19 mouse cellular contexts compared by ENCODE assay signal in the genomic region with DNA sequence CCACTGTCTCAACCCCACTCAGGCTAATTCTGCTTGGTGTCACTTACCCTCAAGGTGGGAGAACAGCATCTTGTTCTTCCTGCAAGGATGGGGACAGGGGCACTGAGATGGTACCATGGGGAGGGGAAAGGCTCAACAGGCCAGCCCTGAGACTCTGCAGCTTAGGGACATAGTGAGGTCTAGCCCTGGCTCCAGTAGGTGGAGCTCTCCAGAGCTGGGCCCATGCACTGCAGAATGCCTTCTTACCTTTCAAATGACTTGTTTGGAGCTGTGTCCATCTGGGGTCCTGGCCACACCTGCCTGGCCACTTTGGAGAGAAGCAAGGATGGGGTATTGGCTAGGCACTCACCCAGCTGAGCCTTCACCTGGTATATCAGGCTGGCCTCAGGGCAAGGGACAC. TPM values are rescaled to one million over a fixed set of nuclear protein-coding genes. Genes with fewer than 3 reads are reported as not detected.
DNase-seq lines count a peak whose midpoint lies in the region; ATAC-seq and TF ChIP-seq lines count a peak whose summit lies in the region.
"Had no signal": no experiment of that assay in that cellular context is flagged by ENCODE, and none has a peak within 500 bp of the region (broad histone marks: within the 10 kb centered on the region; RNA-seq: fewer than 3 reads in every experiment).

No protein-coding gene starts in this region.

- ATAC-seq in kidney, postnatal 0 days (replicated peaks; ENCODE audit: low FRiP score, low read depth): no peak
- peak; percentile 41 for ATAC-seq in megakaryocyte progenitor cell, adult 5-6 weeks (replicated peaks; ENCODE audit: poor library complexity)
- ATAC-seq: forebrain, embryonic 16.5 days; Patski had no signal

- no peaks in the 10 kb centered on the region for H3K27me3 ChIP-seq in kidney, postnatal 0 days (ENCODE audit: insufficient read depth, low read length)
- H3K27me3 ChIP-seq in CH12.LX (replicated peaks): no peaks in the 10 kb centered on the region
- H3K27me3 ChIP-seq in limb, embryonic 10.5 days (ENCODE audit: low read depth, poor library complexity, severe bottlenecking): no peaks in the 10 kb centered on the region
- H3K27me3 ChIP-seq: embryonic facial prominence, embryonic 15.5 days; limb, embryonic 13.5 days; Patski had no signal

- no peak overlapping the region for H3K4me3 ChIP-seq in kidney, postnatal 0 days (replicated peaks; ENCODE audit: low read depth, low read length)
- H3K4me3 ChIP-seq in CH12.LX (replicated peaks in 1 of 3; ENCODE audit: low read depth in 2 of 3, low read length in 2 of 3, poor library complexity in 1 of 3): no peak overlapping the region
- no peak overlapping the region for H3K4me3 ChIP-seq in embryonic fibroblast, embryonic 13.5 days (ENCODE audit: insufficient read depth, low read length)
- no peak overlapping the region for H3K4me3 ChIP-seq in limb, embryonic 10.5 days
- H3K4me3 ChIP-seq: embryonic facial prominence, embryonic 15.5 days; hindbrain, embryonic 10.5 days; limb, embryonic 13.5 days; midbrain, embryonic 10.5 days had no signal

- TF ChIP-seq RAD21 in CH12.LX (IDR thresholded peaks at IDR 0.05; ENCODE audit: low read depth, low read length): peak; percentile 14

- H3K27ac ChIP-seq in kidney, postnatal 0 days: no peak overlapping the region
- no peak overlapping the region for H3K27ac ChIP-seq in CH12.LX (ENCODE audit: insufficient read depth, low read depth)
- no peak overlapping the region for H3K27ac ChIP-seq in embryonic fibroblast, embryonic 13.5 days (ENCODE audit: insufficient read depth, low read length)
- H3K27ac ChIP-seq in limb, embryonic 10.5 days: no peak overlapping the region
- H3K27ac ChIP-seq: embryonic facial prominence, embryonic 15.5 days; hindbrain, embryonic 10.5 days; limb, embryonic 13.5 days; midbrain, embryonic 10.5 days had no signal

- no peak overlapping the region for H3K9ac ChIP-seq in kidney, postnatal 0 days (ENCODE audit: low read depth, low read length)
- H3K9ac ChIP-seq in CH12.LX (ENCODE audit: insufficient read depth, low read depth): no peak overlapping the region
- H3K9ac ChIP-seq: embryonic facial prominence, embryonic 15.5 days; limb, embryonic 13.5 days had no signal

- H3K36me3 ChIP-seq in kidney, postnatal 0 days (ENCODE audit: insufficient read depth, low read length): no peaks in the 10 kb centered on the region
- peaks cover 65 to 87% of the 10 kb centered on the region in 2 experiments for H3K36me3 ChIP-seq in CH12.LX (replicated peaks in 1 of 2; ENCODE audit: control insufficient read depth in 1 of 2, insufficient read depth in 1 of 2, low read length in 1 of 2)
- H3K36me3 ChIP-seq in limb, embryonic 10.5 days: peaks cover 8% of the 10 kb centered on the region; the same call in 1 of the 2 replicates
- H3K36me3 ChIP-seq: embryonic facial prominence, embryonic 15.5 days; limb, embryonic 13.5 days had no signal

- H3K79me2 ChIP-seq in CH12.LX (replicated peaks; ENCODE audit: control insufficient read depth, extremely low read depth, insufficient read depth, poor library complexity, severe bottlenecking): peaks cover 22% of the 10 kb centered on the region

- TF ChIP-seq POLR2A in CH12.LX (IDR thresholded peaks at IDR 0.05; ENCODE audit: low read depth, low read length): no peak
- TF ChIP-seq POLR2A in embryonic fibroblast, embryonic 13.5 days (IDR thresholded peaks at IDR 0.05; ENCODE audit: low read depth, low read length): no peak

- H3K9me3 ChIP-seq in kidney, postnatal 0 days (replicated peaks; ENCODE audit: low read length): no peaks in the 10 kb centered on the region
- no peaks in the 10 kb centered on the region for H3K9me3 ChIP-seq in CH12.LX (replicated peaks; ENCODE audit: low read length)
- no peaks in the 10 kb centered on the region for H3K9me3 ChIP-seq in limb, embryonic 10.5 days (replicated peaks)
- H3K9me3 ChIP-seq: embryonic facial prominence, embryonic 15.5 days; hindbrain, embryonic 10.5 days; limb, embryonic 13.5 days; midbrain, embryonic 10.5 days had no signal

- H3K4me1 ChIP-seq in kidney, postnatal 0 days (replicated peaks; ENCODE audit: insufficient read depth, low read length): no peaks in the 10 kb centered on the region
- peaks cover 7 to 42% of the 10 kb centered on the region in 2 experiments for H3K4me1 ChIP-seq in CH12.LX (ENCODE audit: control insufficient read depth in 1 of 2, insufficient read depth in 2 of 2)
- H3K4me1 ChIP-seq in embryonic fibroblast, embryonic 13.5 days (ENCODE audit: control insufficient read depth, insufficient read depth, low read length): peaks cover 6% of the 10 kb centered on the region
- H3K4me1 ChIP-seq in limb, embryonic 10.5 days: no peaks in the 10 kb centered on the region
- H3K4me1 ChIP-seq: hindbrain, embryonic 10.5 days; limb, embryonic 13.5 days; midbrain, embryonic 10.5 days had no signal

- no peak overlapping the region for H3K4me2 ChIP-seq in kidney, postnatal 0 days (ENCODE audit: low read length)
- no peak overlapping the region for H3K4me2 ChIP-seq in CH12.LX (ENCODE audit: insufficient read depth, low read depth, poor library complexity, severe bottlenecking)
- H3K4me2 ChIP-seq: embryonic facial prominence, embryonic 15.5 days; heart, embryonic 11.5 days; limb, embryonic 13.5 days had no signal

- dilution Hi-C loops in CH12.LX (cut with MboI; ENCODE audit: extremely low pct_ligation_motif_present, extremely low pct_unique_long_range_greater_than_20kb, low sequenced_read_pairs): no loop called here

- TF ChIP-seq EP300 in CH12.LX (IDR thresholded peaks at IDR 0.05; ENCODE audit: low read length): no peak

- intact Hi-C loops in heart, postnatal 36 days (cut with DNase I): no loop called here
- intact Hi-C loops in left cerebral cortex, postnatal 36 days (cut with DNase I): no loop called here

- DNase-seq in kidney, postnatal 0 days (ENCODE audit: low spot score): no peak
- DNase-seq in kidney, adult 18-20 months: no peak
- DNase-seq in CH12.LX (ENCODE audit: extremely low read depth): no peak
- DNase-seq in limb, embryonic 10.5 days (ENCODE audit: low spot score): no peak
- no peak for DNase-seq in heart, postnatal 36 days
- DNase-seq in left cerebral cortex, postnatal 36 days (ENCODE audit: low spot score in 2 of 2): no peak
- DNase-seq: cerebellum, postnatal 25 days; gastrocnemius, postnatal 14 days; kidney, adult 8-10 months had no signal

- TF ChIP-seq CTCF in kidney, postnatal 0 days (IDR thresholded peaks at IDR 0.05; ENCODE audit: low read depth): peak; percentile 30; the same call in 1 of the 2 replicates
- peak in 1 of 2 experiments; percentile 52; a peak in 2 of 4 replicates for TF ChIP-seq CTCF in CH12.LX (conservative IDR thresholded peaks at IDR 0.05 in 1 of 2, IDR thresholded peaks at IDR 0.05 in 1 of 2; ENCODE audit: low read depth in 2 of 2, low read length in 2 of 2)
- TF ChIP-seq CTCF in embryonic fibroblast, embryonic 13.5 days (IDR thresholded peaks at IDR 0.05; ENCODE audit: borderline replicate concordance, insufficient read depth, low read length): 0 out of 2 replicates have a peak, but pooled peaks have one; percentile 1

- in situ Hi-C loops in CH12.LX (cut with MboI; ENCODE audit: low pct_ligation_motif_present, low pct_unique_long_range_greater_than_20kb, low sequenced_read_pairs): loop anchor here (25.0 kb wide), 1 partner anchor 244 kb away; no protein-coding TSS in a partner anchor

RNA-seq across cellular contexts. Expression of a gene that starts 8.5 kb away (rescaled TPM):
- 0.45 and 0.93 TPM in 2 replicates for polyA plus RNA-seq in kidney, postnatal 0 days (2015; fragmentation: Nextera tagmentation; extraction: Ambion mirVana)
- 89.7 and 100 TPM in 2 replicates for total RNA-seq in CH12.LX (2012; rRNA removed)
- 121 and 130 TPM in 2 replicates for total RNA-seq in CH12.LX (2014; rRNA removed)
- 108 and 112 TPM in 2 replicates for polyA plus RNA-seq in CH12.LX (2012; ENCODE audit: insufficient read length, low read depth)
- 0.40 and 2.3 TPM in 2 replicates for polyA plus RNA-seq in embryonic fibroblast, embryonic 13.5 days (2011; ENCODE audit: insufficient read length, low read depth, missing spikeins)
- 33.7 and 35.8 TPM in 2 replicates for total RNA-seq in megakaryocyte progenitor cell, adult 5-6 weeks (2015)
- 48.6 and 67.4 TPM in 2 replicates for total RNA-seq in megakaryocyte progenitor cell, adult 5-6 weeks (2017)
- 4.0 and 4.5 TPM in 2 replicates for polyA plus RNA-seq in limb, embryonic 10.5 days (2016; fragmentation: Nextera tagmentation; extraction: Ambion mirVana)
- 1 to 10 TPM; 1.6 to 2.2 TPM for total RNA-seq in heart, postnatal 36 days (2021)
- total RNA-seq in left cerebral cortex, postnatal 36 days (2021): 1 to 10 TPM; 2.1 to 2.8 TPM

RNA-seq across cellular contexts. Expression of a gene that starts 25.1 kb away (rescaled TPM):
- 155 and 188 TPM in 2 replicates for polyA plus RNA-seq in kidney, postnatal 0 days (2015; fragmentation: Nextera tagmentation; extraction: Ambion mirVana)
- 223 and 237 TPM in 2 replicates for total RNA-seq in CH12.LX (2012; rRNA removed)
- 219 and 222 TPM in 2 replicates for total RNA-seq in CH12.LX (2014; rRNA removed)
- 267 and 283 TPM in 2 replicates for polyA plus RNA-seq in CH12.LX (2012; ENCODE audit: insufficient read length, low read depth)
- polyA plus RNA-seq in embryonic fibroblast, embryonic 13.5 days (2011; ENCODE audit: insufficient read length, low read depth, missing spikeins): 64.6 and 81.8 TPM in 2 replicates
- total RNA-seq in megakaryocyte progenitor cell, adult 5-6 weeks (2015): 230 and 236 TPM in 2 replicates
- 145 and 166 TPM in 2 replicates for total RNA-seq in megakaryocyte progenitor cell, adult 5-6 weeks (2017)
- 431 and 443 TPM in 2 replicates for polyA plus RNA-seq in limb, embryonic 10.5 days (2016; fragmentation: Nextera tagmentation; extraction: Ambion mirVana)
- total RNA-seq in heart, postnatal 36 days (2021): 10 to 100 TPM; 23.4 to 23.9 TPM
- 10 to 100 TPM; 54.7 to 66.9 TPM for total RNA-seq in left cerebral cortex, postnatal 36 days (2021)

RNA-seq across cellular contexts. Expression of a gene that starts 33.0 kb away (rescaled TPM):
- polyA plus RNA-seq in kidney, postnatal 0 days (2015; fragmentation: Nextera tagmentation; extraction: Ambion mirVana): 327 and 365 TPM in 2 replicates
- total RNA-seq in CH12.LX (2012; rRNA removed) (408 and 445 TPM in 2 replicates), CH12.LX (2014; rRNA removed) (432 and 470 TPM in 2 replicates)
- polyA plus RNA-seq in CH12.LX (2012; ENCODE audit: insufficient read length, low read depth): 391 and 417 TPM in 2 replicates
- polyA plus RNA-seq in embryonic fibroblast, embryonic 13.5 days (2011; ENCODE audit: insufficient read length, low read depth, missing spikeins): 208 and 219 TPM in 2 replicates
- 201 and 220 TPM in 2 replicates for total RNA-seq in megakaryocyte progenitor cell, adult 5-6 weeks (2015)
- 238 and 266 TPM in 2 replicates for total RNA-seq in megakaryocyte progenitor cell, adult 5-6 weeks (2017)
- 664 and 686 TPM in 2 replicates for polyA plus RNA-seq in limb, embryonic 10.5 days (2016; fragmentation: Nextera tagmentation; extraction: Ambion mirVana)
- total RNA-seq in heart, postnatal 36 days (2021): 100 to 1,000 TPM; 143 to 145 TPM
- 100 to 1,000 TPM; 317 to 353 TPM for total RNA-seq in left cerebral cortex, postnatal 36 days (2021)

RNA-seq across cellular contexts. Expression of a gene that starts 46.3 kb away (rescaled TPM):
- polyA plus RNA-seq in kidney, postnatal 0 days (2015; fragmentation: Nextera tagmentation; extraction: Ambion mirVana): 0.23 and 0.32 TPM in 2 replicates
- total RNA-seq in CH12.LX (2012; rRNA removed) (0.08 and 0.13 TPM in 2 replicates), CH12.LX (2014; rRNA removed) (0.13 TPM in 1 of 2 replicates, not detected in the other)
- 2.3 and 4.0 TPM in 2 replicates for polyA plus RNA-seq in CH12.LX (2012; ENCODE audit: insufficient read length, low read depth)
- polyA plus RNA-seq in embryonic fibroblast, embryonic 13.5 days (2011; ENCODE audit: insufficient read length, low read depth, missing spikeins): 0.40 TPM in 1 of 2 replicates, not detected in the other
- total RNA-seq in megakaryocyte progenitor cell, adult 5-6 weeks (2015): not detected in 2 replicates
- not detected in 2 replicates for total RNA-seq in megakaryocyte progenitor cell, adult 5-6 weeks (2017)
- polyA plus RNA-seq in limb, embryonic 10.5 days (2016; fragmentation: Nextera tagmentation; extraction: Ambion mirVana): 0.06 and 0.08 TPM in 2 replicates
- total RNA-seq in heart, postnatal 36 days (2021): not detected
- total RNA-seq in left cerebral cortex, postnatal 36 days (2021): under 1 TPM; 0.15 to 0.18 TPM
- polyA plus RNA-seq: heart, embryonic 11.5 days; neural tube, embryonic 11.5 days had no signal

RNA-seq across cellular contexts. Expression of a gene that starts 54.1 kb away (rescaled TPM):
- polyA plus RNA-seq in kidney, postnatal 0 days (2015; fragmentation: Nextera tagmentation; extraction: Ambion mirVana): 3.3 TPM in 2 replicates
- total RNA-seq in CH12.LX (2012; rRNA removed) (6.5 and 8.7 TPM in 2 replicates), CH12.LX (2014; rRNA removed) (4.7 and 5.4 TPM in 2 replicates)
- polyA plus RNA-seq in CH12.LX (2012; ENCODE audit: insufficient read length, low read depth): 15.7 and 16.7 TPM in 2 replicates
- polyA plus RNA-seq in embryonic fibroblast, embryonic 13.5 days (2011; ENCODE audit: insufficient read length, low read depth, missing spikeins): 20.3 and 25.6 TPM in 2 replicates
- total RNA-seq in megakaryocyte progenitor cell, adult 5-6 weeks (2015): 2.1 and 2.2 TPM in 2 replicates
- 4.0 and 17.6 TPM in 2 replicates for total RNA-seq in megakaryocyte progenitor cell, adult 5-6 weeks (2017)
- 5.9 and 7.1 TPM in 2 replicates for polyA plus RNA-seq in limb, embryonic 10.5 days (2016; fragmentation: Nextera tagmentation; extraction: Ambion mirVana)
- 1 to 10 TPM; 6.4 to 7.5 TPM for total RNA-seq in heart, postnatal 36 days (2021)
- total RNA-seq in left cerebral cortex, postnatal 36 days (2021): 100 to 1,000 TPM; 111 TPM

Comparison
In these comparisons a context has a peak if more than half of its experiments do, and no peak if none do; other contexts are left out.
1. RNA of a gene that starts 8.5 kb away (total RNA-seq): 89.7 to 130 TPM in CH12.LX and 33.7 to 67.4 TPM in megakaryocyte progenitor cell, adult 5-6 weeks; 2.1 to 2.8 TPM in left cerebral cortex, postnatal 36 days and 1.6 to 2.2 TPM in heart, postnatal 36 days; every median in the first group is over 4 times any median in the second.